Mouse (Mus musculus) heart, adult 2 months (tissue): ENCODE results near the gene Kirrel3. TPM values are rescaled to one million over a fixed set of nuclear protein-coding genes. Genes with fewer than 3 reads are reported as not detected.

Experiments
- DNase-seq, 2 experiments: peaks; one replicate each; pipeline ENCODE4 v3.0.0; 2021
- H3K27ac ChIP-seq: fragments of 200-600 bp; 2 replicates; pipeline ENCODE4 v1.8.1; 2022
- H3K27me3 ChIP-seq: fragments of 200-500 bp; 2 replicates; pipeline ENCODE4 v1.6.1; 2012; ENCODE audit warnings: mild to moderate bottlenecking, low read length, inconsistent platforms, mixed read lengths; ENCODE audit not compliant: control insufficient read depth, insufficient read depth
- H3K36me3 ChIP-seq: fragments of 200-500 bp; 2 replicates; pipeline ENCODE4 v1.6.1; 2012; ENCODE audit warnings: low read length, inconsistent platforms; ENCODE audit not compliant: control insufficient read depth, insufficient read depth
- H3K4me1 ChIP-seq: fragments of 200-500 bp; 2 replicates; pipeline ENCODE4 v1.6.1; 2011; ENCODE audit warnings: low read length; ENCODE audit not compliant: control insufficient read depth, insufficient read depth
- H3K4me3 ChIP-seq: fragments of 200-600 bp; 2 replicates; pipeline ENCODE4 v1.8.1; 2022
- H3K79me2 ChIP-seq: fragments of 200-500 bp; replicated peaks from 2 replicates; pipeline ENCODE4 v1.6.1; 2012; ENCODE audit warnings: mild to moderate bottlenecking, inconsistent platforms, low read length, moderate library complexity, mixed read lengths; ENCODE audit not compliant: control insufficient read depth, insufficient read depth
- H3K9ac ChIP-seq: fragments of 200-500 bp; 2 replicates; pipeline ENCODE4 v1.6.1; 2012; ENCODE audit warnings: low read depth, mild to moderate bottlenecking, control low read depth, inconsistent platforms, low read length, mixed read lengths
- CTCF ChIP-seq: fragments of 200-600 bp; IDR thresholded peaks from 2 replicates; pipeline ENCODE4 v1.8.1; 2022; ENCODE audit warnings: antibody characterized with exemption, mild to moderate bottlenecking, moderate library complexity
- EP300 ChIP-seq: fragments of 200-500 bp; IDR thresholded peaks from 2 replicates; pipeline ENCODE4 v1.6.1; 2011; ENCODE audit warnings: low read depth, low read length, control low read depth; ENCODE audit not compliant: insufficient read depth
- POLR2A ChIP-seq: fragments of 200-500 bp; IDR thresholded peaks from 2 replicates; pipeline ENCODE4 v1.6.1; 2011; ENCODE audit warnings: mild to moderate bottlenecking, low read depth, low read length, control low read depth; ENCODE audit not compliant: insufficient read depth
- WGBS: fragments of 180-500 bp; shearing (Covaris S2); methylation state at CpG from one replicate; pipeline ENCODE4 v1.1.7; 2018; 5-methylcytosine and 5-hydroxymethylcytosine counted together
- intact Hi-C: fragments of 180-260 bp; cut with DNase I; formaldehyde crosslinking; loops from one replicate; pipeline ENCODE4 v1.15.1; 2025
- polyA plus RNA-seq: library from polyadenylated mRNA; depleted of rRNA; stranded (reverse); fragments of >200 nt; gene quantifications from 2 replicates; pipeline ENCODE4 v1.2.3, GENCODE M21; 2012
- total RNA-seq, 2 experiments: library from RNA; stranded (reverse); gene quantifications; 2 replicates each; pipeline ENCODE4 v1.2.3; 2021

The Kirrel3 gene
- total and polyA plus RNA-seq, 3 experiments: 0.18 to 0.59 (median 0.57) TPM

GRCm38 (mm10) chr9:34458189-34458588 lies 27.5 kb upstream of the Kirrel3 start:
- intact Hi-C loops: no loop called here
- no peaks in the 10 kb centered on the region for H3K79me2 ChIP-seq
- H3K4me3 ChIP-seq: no peak overlapping the region
- DNase-seq: no peak
- no peaks in the 10 kb centered on the region for H3K4me1 ChIP-seq
- no peak overlapping the region for H3K27ac ChIP-seq
- no peak overlapping the region for H3K9ac ChIP-seq
- 50% methylated on average over 5 of the region's 5 CpGs for WGBS
- no peaks in the 10 kb centered on the region for H3K36me3 ChIP-seq
- H3K27me3 ChIP-seq: no peaks in the 10 kb centered on the region
- TF ChIP-seq POLR2A (no peak), CTCF (no peak), EP300 (no peak)

- Histone ChIP-seq H3K79me2 (no peaks in the 10 kb centered on the region), H3K36me3 (no peaks in the 10 kb centered on the region), H3K4me1 (no peaks in the 10 kb centered on the region), H3K27me3 (no peaks in the 10 kb centered on the region), H3K9ac (no peak overlapping the region), H3K4me3 (no peak overlapping the region), H3K27ac (no peak overlapping the region)
- 54% methylated on average over 5 of the region's 5 CpGs for WGBS
- intact Hi-C loops: no loop called here
- TF ChIP-seq POLR2A: no peak
- no peak for TF ChIP-seq EP300
- TF ChIP-seq CTCF: no peak
- no peak for DNase-seq
Observed at GRCm38 (mm10) chr9:34459968-34460367, 25.7 kb upstream of the Kirrel3 start.

GRCm38 (mm10) chr9:34463666-34464065 lies 22.0 kb upstream of the Kirrel3 start:
- Histone ChIP-seq H3K79me2 (no peaks in the 10 kb centered on the region), H3K9ac (no peak overlapping the region), H3K27me3 (no peaks in the 10 kb centered on the region), H3K4me3 (no peak overlapping the region), H3K36me3 (no peaks in the 10 kb centered on the region), H3K27ac (no peak overlapping the region), H3K4me1 (no peaks in the 10 kb centered on the region)
- DNase-seq: no peak
- 55% methylated on average over 2 of the region's 2 CpGs for WGBS
- TF ChIP-seq POLR2A (no peak), EP300 (no peak), CTCF (no peak)
- intact Hi-C loops: no loop called here

GRCm38 (mm10) chr9:34466058-34466457 lies 19.6 kb upstream of the Kirrel3 start:
- no peaks in the 10 kb centered on the region for H3K36me3 ChIP-seq
- no peaks in the 10 kb centered on the region for H3K27me3 ChIP-seq
- H3K79me2 ChIP-seq: no peaks in the 10 kb centered on the region
- no peak overlapping the region for H3K27ac ChIP-seq
- no peak for DNase-seq
- WGBS: 51% methylated on average over 3 of the region's 3 CpGs
- no peak overlapping the region for H3K4me3 ChIP-seq
- intact Hi-C loops: no loop called here
- TF ChIP-seq CTCF (no peak), EP300 (no peak), POLR2A (no peak)
- no peaks in the 10 kb centered on the region for H3K4me1 ChIP-seq
- H3K9ac ChIP-seq: no peak overlapping the region

- no peak overlapping the region for H3K9ac ChIP-seq
- no peak overlapping the region for H3K4me3 ChIP-seq
- H3K27ac ChIP-seq: no peak overlapping the region
- 88% methylated on average over 3 of the region's 3 CpGs for WGBS
- no peaks in the 10 kb centered on the region for H3K27me3 ChIP-seq
- TF ChIP-seq CTCF: no peak
- TF ChIP-seq EP300: no peak
- TF ChIP-seq POLR2A: no peak
- H3K79me2 ChIP-seq: no peaks in the 10 kb centered on the region
- no peaks in the 10 kb centered on the region for H3K36me3 ChIP-seq
- intact Hi-C loops: no loop called here
- no peak for DNase-seq
- H3K4me1 ChIP-seq: no peaks in the 10 kb centered on the region
Observed at GRCm38 (mm10) chr9:34469180-34469579, 16.5 kb upstream of the Kirrel3 start.

GRCm38 (mm10) chr9:34476206-34476605 lies 9.5 kb upstream of the Kirrel3 start:
- Histone ChIP-seq H3K27me3 (no peaks in the 10 kb centered on the region), H3K9ac (no peak overlapping the region), H3K36me3 (no peaks in the 10 kb centered on the region), H3K4me1 (no peaks in the 10 kb centered on the region), H3K4me3 (no peak overlapping the region), H3K79me2 (no peaks in the 10 kb centered on the region), H3K27ac (no peak overlapping the region)
- TF ChIP-seq EP300 (no peak), CTCF (no peak), POLR2A (no peak)
- intact Hi-C loops: no loop called here
- DNase-seq: no peak
- WGBS: 38% methylated on average over 5 of the region's 5 CpGs

GRCm38 (mm10) chr9:34478494-34478893 lies 7.2 kb upstream of the Kirrel3 start:
- H3K4me1 ChIP-seq: no peaks in the 10 kb centered on the region
- H3K9ac ChIP-seq: no peak overlapping the region
- 67% methylated on average over 2 of the region's 2 CpGs for WGBS
- H3K27ac ChIP-seq: no peak overlapping the region
- H3K27me3 ChIP-seq: no peaks in the 10 kb centered on the region
- no peak for DNase-seq
- no peaks in the 10 kb centered on the region for H3K36me3 ChIP-seq
- intact Hi-C loops: no loop called here
- TF ChIP-seq POLR2A: no peak
- TF ChIP-seq EP300: no peak
- TF ChIP-seq CTCF: no peak
- H3K4me3 ChIP-seq: no peak overlapping the region
- H3K79me2 ChIP-seq: no peaks in the 10 kb centered on the region
